Mouse (Mus musculus) MEL (cell line): ENCODE data around the gene Sclt1.

Experiments
- CHD1 ChIP-seq: IDR thresholded peaks from 2 replicates; pipeline ENCODE4 v1.6.1; 2012; ENCODE audit warnings: low read depth, mild to moderate bottlenecking, inconsistent platforms, low read length, improper control_type of control experiment
- CHD2 ChIP-seq: IDR thresholded peaks from 2 replicates; pipeline ENCODE4 v1.6.1; 2011; ENCODE audit warnings: low read length, improper control_type of control experiment
- CTCF ChIP-seq, 3 experiments: IDR thresholded peaks in 2 of 3; conservative IDR thresholded peaks in 1 of 3; 2 replicates each; pipeline ENCODE4 v1.5.1; 2011 to 2012; ENCODE audit warnings: low read length in 3 of 3, low read depth in 2 of 3, mild to moderate bottlenecking in 2 of 3, improper control_type of control experiment in 1 of 3, inconsistent platforms in 1 of 3, mixed read lengths in 1 of 3, moderate library complexity in 1 of 3; ENCODE audit not compliant: control insufficient read depth in 1 of 3, insufficient read depth in 1 of 3, poor library complexity in 1 of 3, severe bottlenecking in 1 of 3
- E2F4 ChIP-seq: IDR thresholded peaks from 2 replicates; pipeline ENCODE4 v1.6.1; 2011; ENCODE audit warnings: low read depth, low read length, improper control_type of control experiment, borderline replicate concordance
- EP300 ChIP-seq, 2 experiments: IDR thresholded peaks; 2 replicates each; pipeline ENCODE4 v1.6.1; 2011; ENCODE audit warnings: improper control_type of control experiment in 2 of 2, low read length in 2 of 2, low read depth in 1 of 2, mild to moderate bottlenecking in 1 of 2
- GATA1 ChIP-seq: IDR thresholded peaks from 2 replicates; pipeline ENCODE4 v1.6.1; 2011; ENCODE audit warnings: low read depth, low read length, improper control_type of control experiment
- JUND ChIP-seq: IDR thresholded peaks from 2 replicates; pipeline ENCODE4 v1.6.1; 2011; ENCODE audit warnings: low read depth, mild to moderate bottlenecking, improper control_type of control experiment, low read length
- MAZ ChIP-seq: IDR thresholded peaks from 2 replicates; pipeline ENCODE4 v1.6.1; 2012; ENCODE audit warnings: low read depth, mild to moderate bottlenecking, inconsistent platforms, low read length, improper control_type of control experiment
- POLR2A ChIP-seq, 2 experiments: IDR thresholded peaks; 2 replicates each; pipeline ENCODE4 v1.6.1; 2011 to 2012; ENCODE audit warnings: low read length in 2 of 2, mild to moderate bottlenecking in 2 of 2, control low read depth in 1 of 2, improper control_type of control experiment in 1 of 2, low read depth in 1 of 2, moderate library complexity in 1 of 2; ENCODE audit not compliant: control insufficient read depth in 1 of 2, insufficient read depth in 1 of 2, poor library complexity in 1 of 2
- SMC3 ChIP-seq: IDR thresholded peaks from 2 replicates; pipeline ENCODE4 v1.6.1; 2011; ENCODE audit warnings: low read depth, low read length, improper control_type of control experiment
- ZKSCAN1 ChIP-seq: IDR thresholded peaks from 2 replicates; pipeline ENCODE4 v1.6.1; 2012; ENCODE audit warnings: low read depth, mild to moderate bottlenecking, inconsistent platforms, low read length, improper control_type of control experiment, moderate library complexity
- ZNF384 ChIP-seq: IDR thresholded peaks from 2 replicates; pipeline ENCODE4 v1.6.1; 2012; ENCODE audit warnings: low read depth, mild to moderate bottlenecking, inconsistent platforms, low read length, improper control_type of control experiment

- TF ChIP-seq MAZ (no peak), ZKSCAN1 (no peak), JUND (no peak), CHD1 (no peak), CTCF (IDR thresholded peaks at IDR 0.05 in 2 of 3, conservative IDR thresholded peaks at IDR 0.05 in 1 of 3; ENCODE audit: control insufficient read depth in 1 of 3, insufficient read depth in 1 of 3, low read depth in 2 of 3, low read length in 3 of 3, poor library complexity in 1 of 3, severe bottlenecking in 1 of 3) (no peak), GATA1 (no peak), EP300 (IDR thresholded peaks at IDR 0.05; ENCODE audit: low read depth in 1 of 2, low read length in 2 of 2) (no peak), E2F4 (no peak), ZNF384 (no peak), POLR2A (IDR thresholded peaks at IDR 0.05; ENCODE audit: control insufficient read depth in 1 of 2, insufficient read depth in 1 of 2, low read depth in 1 of 2, low read length in 2 of 2, poor library complexity in 1 of 2) (no peak; a peak in 1 of 4 replicates), CHD2 (no peak), SMC3 (no peak)
These were observed 152.3 kb downstream of the Sclt1 start for GRCm38 (mm10) chr3:41589988-41590387.
